Mouse (Mus musculus) A20 (cell line): ENCODE data around the gene Hist1h1d.
"Not testable (repeated sequence)": the region's sequence is repeated elsewhere in the genome, so short reads cannot be mapped to it uniquely, and the experiment has no call there.

ENCODE experiments used
- DNase-seq: peaks from one replicate; pipeline ENCODE4 v3.0.0-alpha.2; 2011; ENCODE audit warnings: low read depth, low spot score

Hist1h1d gene

GRCm38 (mm10) chr13:23573034-23573897 is 20.2 kb downstream of the Hist1h1d start:
- not testable (repeated sequence) for DNase-seq

- DNase-seq, result not testable (repeated sequence)
Measured at GRCm38 (mm10) chr13:23573898-23574524, 20.9 kb downstream of the Hist1h1d start, which contains the start of the genes Hist1h2bf and Hist1h2ad. Gene Hist1h2bf (minus strand): TSS chr13:23574196. Gene Hist1h2ad (plus strand): TSS chr13:23574381.

- DNase-seq, result not testable (repeated sequence)
Measured at GRCm38 (mm10) chr13:23574546-23575170, 21.6 kb downstream of the Hist1h1d start.

GRCm38 (mm10) chr13:23575271-23575851 is 22.3 kb downstream of the Hist1h1d start, which contains the start of gene Hist1h3d:
Gene Hist1h3d (plus strand): TSS chr13:23575763.
- DNase-seq, result no peak

- DNase-seq, result not testable (repeated sequence)
Measured at GRCm38 (mm10) chr13:23575864-23576313, 22.8 kb downstream of the Hist1h1d start.

- no peak for DNase-seq
Measured at GRCm38 (mm10) chr13:23576351-23576881, 23.4 kb downstream of the Hist1h1d start.

- DNase-seq, result no peak
Measured at GRCm38 (mm10) chr13:23576906-23577639, 24.0 kb downstream of the Hist1h1d start.

- no peak for DNase-seq
Measured at GRCm38 (mm10) chr13:23577835-23578234, 24.8 kb downstream of the Hist1h1d start.

GRCm38 (mm10) chr13:23581408-23582218 is 28.6 kb downstream of the Hist1h1d start, which contains the start of gene Hist1h4d:
Gene Hist1h4d (plus strand): TSS chr13:23581598.
- peak; percentile 97 for DNase-seq

GRCm38 (mm10) chr13:23582219-23583056 is 29.4 kb downstream of the Hist1h1d start:
- DNase-seq, result peak; percentile 38

GRCm38 (mm10) chr13:23583387-23584068 is 30.5 kb downstream of the Hist1h1d start:
- DNase-seq, result peak; percentile 54

GRCm38 (mm10) chr13:23584331-23584730 is 31.3 kb downstream of the Hist1h1d start:
- DNase-seq, result peak; percentile 56

GRCm38 (mm10) chr13:23585029-23585441 is 32.0 kb downstream of the Hist1h1d start:
- DNase-seq, result peak; percentile 88

GRCm38 (mm10) chr13:23585442-23586098 is 32.5 kb downstream of the Hist1h1d start:
- peak; percentile 93 for DNase-seq

- no peak for DNase-seq
Measured at GRCm38 (mm10) chr13:23586099-23586939, 33.3 kb downstream of the Hist1h1d start.

GRCm38 (mm10) chr13:23586940-23587225 is 33.8 kb downstream of the Hist1h1d start:
- peak; percentile 19 for DNase-seq

- DNase-seq, result no peak
Measured at GRCm38 (mm10) chr13:23591206-23591605, 38.1 kb downstream of the Hist1h1d start.
